Mouse (Mus musculus): ENCODE measurements around the gene Git2.

Git2 gene

DNA sequence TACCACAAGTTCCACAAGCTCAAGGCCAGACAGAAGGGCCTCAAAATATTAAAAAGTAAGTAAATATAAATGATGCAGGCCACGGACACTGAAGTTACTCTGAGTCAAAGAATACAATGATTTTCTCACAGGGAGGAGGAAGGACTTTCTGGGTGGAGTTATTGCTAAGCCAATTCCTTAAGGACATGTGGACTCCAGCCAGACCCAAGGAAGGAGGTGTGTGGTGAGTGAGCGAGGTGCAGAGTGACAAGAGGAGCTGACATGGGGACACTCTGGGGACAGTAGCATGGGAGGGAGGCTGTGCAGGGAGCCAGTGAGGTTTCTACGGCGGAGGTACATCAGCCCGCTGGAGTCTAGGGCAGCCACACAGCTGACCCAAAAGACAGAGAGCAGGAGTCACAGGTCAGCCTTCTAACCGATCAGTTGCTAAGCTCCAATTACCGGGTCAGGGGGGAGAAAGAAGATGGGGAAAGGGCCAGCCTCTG is 88.5 kb downstream of the Git2 start:
- DNase-seq (ENCODE audit: low read depth), result no peak

DNA sequence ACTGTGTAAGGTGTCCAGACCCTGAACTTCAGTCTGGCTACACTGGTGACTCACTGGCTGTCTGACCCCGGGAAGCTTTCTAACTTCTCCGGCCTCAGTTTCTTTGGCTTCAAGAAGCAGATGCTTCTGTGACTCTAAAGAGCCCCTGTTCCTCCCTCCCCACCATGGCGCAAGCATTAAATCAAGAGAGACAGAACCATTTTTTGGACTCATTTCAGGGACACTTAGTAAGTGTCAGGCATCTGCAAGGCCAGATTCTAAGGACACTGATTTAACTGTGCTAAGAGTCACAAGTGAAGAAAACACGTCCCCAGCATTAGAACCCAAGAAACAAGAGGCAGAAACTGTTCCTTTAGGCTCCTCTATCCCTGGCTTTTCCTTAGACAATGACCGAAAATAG is 89.3 kb downstream of the Git2 start:
- no peak for DNase-seq (ENCODE audit: low read depth)

DNA sequence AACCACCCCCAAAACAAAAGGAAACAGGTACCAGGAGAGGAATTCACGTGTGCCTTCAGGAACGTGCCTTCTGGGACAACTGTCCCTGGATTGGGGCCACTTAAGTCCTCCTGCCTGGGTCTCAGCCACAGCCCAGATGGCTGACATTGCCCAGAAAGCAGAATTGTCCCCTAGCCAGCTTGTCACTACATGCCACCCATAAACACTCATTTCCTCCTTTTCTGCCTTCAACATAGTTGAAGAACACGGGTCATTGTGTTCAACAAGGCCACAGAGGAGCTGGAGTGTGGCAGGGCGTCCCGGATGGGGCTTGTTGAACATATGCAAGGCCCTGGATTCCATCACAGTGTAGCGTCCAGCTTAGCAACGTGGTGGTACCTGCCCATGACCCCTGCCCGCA is 93.6 kb downstream of the Git2 start:
- no peak for DNase-seq (ENCODE audit: low read depth)

DNA sequence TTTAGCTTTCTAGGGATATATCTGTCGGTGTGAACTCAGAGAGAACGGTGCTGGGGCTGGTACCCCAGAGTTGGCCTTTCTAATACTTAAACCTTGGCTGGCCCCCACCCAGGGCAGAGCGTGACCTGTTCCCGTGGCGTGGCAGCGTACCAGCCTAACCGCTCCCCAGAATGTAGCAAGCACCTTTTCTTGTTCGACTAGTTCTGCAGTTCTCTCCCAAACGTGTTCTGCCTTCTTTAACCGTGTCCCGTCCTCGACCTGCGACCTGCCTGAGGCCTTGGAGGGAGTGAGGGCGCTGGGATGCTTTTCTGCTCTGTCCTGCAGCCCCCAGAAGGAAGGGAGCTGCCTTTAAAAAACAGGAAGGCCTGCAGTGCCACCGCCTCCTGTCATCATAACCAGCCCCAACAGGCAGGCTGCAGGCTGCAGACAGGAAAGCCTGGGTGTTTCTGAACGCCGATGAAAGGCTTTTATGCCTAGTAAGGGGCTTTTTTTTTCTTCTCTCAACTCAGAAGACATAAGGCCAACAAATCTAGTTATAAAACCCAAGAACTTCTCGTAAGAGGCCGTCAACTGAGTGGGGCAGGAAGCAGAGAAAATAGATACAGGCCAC is 94.5 kb downstream of the Git2 start:
- no peak for DNase-seq (ENCODE audit: low read depth)

DNA sequence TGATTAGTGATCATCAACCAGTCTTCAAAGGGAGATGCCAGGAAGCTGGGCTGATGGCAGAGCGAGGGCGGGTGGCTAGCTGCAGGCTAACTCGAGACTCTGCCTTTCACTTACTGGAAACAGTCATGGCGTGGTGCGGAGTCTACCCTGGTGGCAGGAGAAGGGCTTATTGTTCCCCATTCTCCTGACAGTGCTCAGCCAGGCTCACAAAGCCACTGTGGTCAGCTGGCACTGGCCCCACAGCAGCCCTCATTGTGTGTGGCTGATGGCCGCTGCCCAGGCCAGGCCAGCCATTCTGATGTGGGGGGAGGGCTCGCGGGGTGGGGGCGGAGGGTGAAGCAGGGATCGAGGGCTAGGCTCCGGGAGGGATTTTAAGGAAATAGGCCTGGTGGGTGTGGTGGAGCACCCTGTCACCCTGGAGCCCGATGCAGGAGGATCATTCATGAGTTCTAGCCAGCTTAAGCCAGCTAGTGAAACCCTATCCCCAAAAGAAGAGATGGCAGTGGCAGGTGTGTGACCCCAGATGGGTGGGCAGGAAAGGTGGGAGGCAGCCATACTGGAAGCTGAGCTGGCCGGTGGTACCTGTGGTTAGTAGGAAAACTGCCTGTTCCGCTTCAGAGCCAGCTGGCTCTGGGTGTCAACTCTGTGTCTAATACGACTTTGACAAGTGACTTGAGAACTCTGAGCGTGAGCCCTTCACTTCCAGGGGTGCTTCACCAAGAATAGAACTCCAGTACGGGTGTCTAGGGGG is 95.3 kb downstream of the Git2 start:
- no peak for DNase-seq (ENCODE audit: low read depth)

Data from 416B (cell line).